18 mouse cellular contexts compared by ENCODE assay signal in the genomic region with DNA sequence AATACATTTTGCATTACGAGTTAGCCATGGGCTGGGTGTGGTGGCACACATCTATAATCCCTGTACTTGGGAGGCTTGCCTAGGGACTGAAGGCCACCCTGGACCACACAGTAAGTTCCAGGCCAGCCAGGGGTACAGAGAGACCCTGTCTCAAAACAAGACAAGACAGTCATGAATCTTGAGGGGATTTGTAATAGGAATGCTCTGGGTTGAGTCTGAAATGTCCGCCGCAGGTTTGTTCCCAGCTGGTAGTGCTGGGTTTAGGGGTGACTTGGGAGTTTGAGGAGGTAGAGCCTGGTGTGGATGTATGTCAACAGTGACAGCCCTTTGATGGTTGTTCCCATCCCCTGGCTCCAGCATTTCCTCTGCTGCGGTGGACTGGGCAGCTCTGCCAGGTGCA. TPM values are rescaled to one million over a fixed set of nuclear protein-coding genes. Genes with fewer than 3 reads are reported as not detected.
"Had no signal": no experiment of that assay in that cellular context is flagged by ENCODE, and none has a peak within 500 bp of the region (broad histone marks: within the 10 kb centered on the region; RNA-seq: fewer than 3 reads in every experiment).

No protein-coding gene starts in this region.

- H3K4me1 ChIP-seq: limb, embryonic 12.5 days; limb, embryonic 15.5 days; stomach, embryonic 15.5 days had no signal

- H3K4me2 ChIP-seq: limb, embryonic 12.5 days; limb, embryonic 15.5 days; liver, embryonic 13.5 days; midbrain, embryonic 11.5 days; stomach, embryonic 15.5 days had no signal

- H3K9ac ChIP-seq: limb, embryonic 12.5 days; limb, embryonic 15.5 days; liver, embryonic 13.5 days; stomach, embryonic 15.5 days had no signal

- H3K27me3 ChIP-seq: limb, embryonic 12.5 days; limb, embryonic 15.5 days; liver, embryonic 13.5 days; stomach, embryonic 15.5 days had no signal

- H3K9me3 ChIP-seq: limb, embryonic 12.5 days; limb, embryonic 15.5 days; liver, embryonic 13.5 days; stomach, embryonic 15.5 days had no signal

- ATAC-seq: intestine, postnatal 0 days had no signal

- H3K4me3 ChIP-seq: limb, embryonic 12.5 days; limb, embryonic 15.5 days; liver, embryonic 13.5 days; stomach, embryonic 15.5 days had no signal

- H3K27ac ChIP-seq: limb, embryonic 12.5 days; limb, embryonic 15.5 days; liver, embryonic 13.5 days; stomach, embryonic 15.5 days had no signal

- DNase-seq: kidney, adult 9 months; kidney, postnatal 14 days; liver, embryonic 13.5 days; lung, postnatal 14 days; lung, postnatal 4 days; midbrain, embryonic 14.5 days; right cerebral cortex, postnatal 14 days; spleen, adult 18-20 months; thymus, adult 18-20 months; thymus, postnatal 36 days had no signal

RNA-seq across cellular contexts. Expression of a gene that starts 10.0 kb away (rescaled TPM):
- total RNA-seq: megakaryocyte-erythroid progenitor cell, adult 5-6 weeks had no signal
- polyA plus RNA-seq: liver, embryonic 13.5 days had no signal

RNA-seq across cellular contexts. Expression of a gene that starts 35.8 kb away (rescaled TPM):
- total RNA-seq: megakaryocyte progenitor cell, adult 5-6 weeks; megakaryocyte-erythroid progenitor cell, adult 5-6 weeks had no signal
- polyA plus RNA-seq: liver, embryonic 16.5 days had no signal
